Mouse (Mus musculus): Measurements from ENCODE around the gene Casq2. TPM values are rescaled to one million over a fixed set of nuclear protein-coding genes. Genes with fewer than 3 reads are reported as not detected.
A peak's percentile ranks its signal among the peaks of the same experiment; 100 is the strongest.

Casq2 gene
- polyA plus RNA-seq, 1 experiment = 482 TPM

GRCm38 (mm10) chr3:102143536-102143935 is 57.3 kb downstream of the Casq2 start:
- Histone ChIP-seq H3K27me3 (ENCODE audit: control insufficient read depth, insufficient read depth, insufficient read length) (no peaks in the 10 kb centered on the region), H3K4me2 (ENCODE audit: low read depth) (no peak overlapping the region), H3K79me2 (ENCODE audit: control insufficient read depth, insufficient read depth) (no peaks in the 10 kb centered on the region), H3K36me3 (ENCODE audit: control insufficient read depth, insufficient read depth) (no peaks in the 10 kb centered on the region), H3K4me3 (no peak overlapping the region), H3ac (ENCODE audit: control insufficient read depth, insufficient read length) (no peak overlapping the region)
- TF ChIP-seq SRF (IDR thresholded peaks at IDR 0.05; ENCODE audit: control insufficient read depth, insufficient read length, low read depth) (no peak), MAX (IDR thresholded peaks at IDR 0.05; ENCODE audit: low read depth) (no peak), MYOG (IDR thresholded peaks at IDR 0.05; ENCODE audit: control insufficient read depth in 1 of 3, insufficient read depth in 1 of 3, insufficient read length in 2 of 3, low read depth in 2 of 3) (no peak), POLR2A (IDR thresholded peaks at IDR 0.05; ENCODE audit: insufficient read length, low read depth) (no peak), POLR2AphosphoS2 (IDR thresholded peaks at IDR 0.05; ENCODE audit: insufficient read length, low read depth) (no peak), MYOD1 (IDR thresholded peaks at IDR 0.05; ENCODE audit: control insufficient read depth in 1 of 3, insufficient read length in 2 of 3, low read depth in 2 of 3) (no peak), E2F4 (IDR thresholded peaks at IDR 0.05; ENCODE audit: insufficient read depth) (no peak), USF1 (IDR thresholded peaks at IDR 0.05; ENCODE audit: low read depth) (no peak), TCF3 (IDR thresholded peaks at IDR 0.05; ENCODE audit: insufficient read length, low read depth) (no peak), CEBPB (IDR thresholded peaks at IDR 0.05; ENCODE audit: insufficient read depth, poor library complexity, severe bottlenecking) (no peak)

- Histone ChIP-seq H3K79me2 (ENCODE audit: control insufficient read depth, insufficient read depth) (no peaks in the 10 kb centered on the region), H3K4me3 (no peak overlapping the region), H3K36me3 (ENCODE audit: control insufficient read depth, insufficient read depth) (no peaks in the 10 kb centered on the region), H3K4me2 (ENCODE audit: low read depth) (no peak overlapping the region), H3K27me3 (ENCODE audit: control insufficient read depth, insufficient read depth, insufficient read length) (no peaks in the 10 kb centered on the region), H3ac (ENCODE audit: control insufficient read depth, insufficient read length) (no peak overlapping the region)
- TF ChIP-seq TCF12 (IDR thresholded peaks at IDR 0.05; ENCODE audit: insufficient read depth, poor library complexity, severe bottlenecking) (no peak), CEBPB (IDR thresholded peaks at IDR 0.05; ENCODE audit: insufficient read depth, poor library complexity, severe bottlenecking) (no peak), MYOG (IDR thresholded peaks at IDR 0.05; ENCODE audit: control insufficient read depth in 1 of 3, insufficient read depth in 1 of 3, insufficient read length in 2 of 3, low read depth in 2 of 3) (no peak), REST (IDR thresholded peaks at IDR 0.05; ENCODE audit: insufficient read depth, insufficient read length) (no peak), SRF (IDR thresholded peaks at IDR 0.05; ENCODE audit: control insufficient read depth, insufficient read length, low read depth) (no peak), POLR2A (IDR thresholded peaks at IDR 0.05; ENCODE audit: insufficient read length, low read depth) (no peak), E2F4 (IDR thresholded peaks at IDR 0.05; ENCODE audit: insufficient read depth) (no peak), MAX (IDR thresholded peaks at IDR 0.05; ENCODE audit: low read depth) (no peak), MYOD1 (IDR thresholded peaks at IDR 0.05; ENCODE audit: control insufficient read depth in 1 of 3, insufficient read length in 2 of 3, low read depth in 2 of 3) (no peak), TCF3 (IDR thresholded peaks at IDR 0.05; ENCODE audit: insufficient read length, low read depth) (no peak), POLR2AphosphoS2 (IDR thresholded peaks at IDR 0.05; ENCODE audit: insufficient read length, low read depth) (no peak), USF1 (IDR thresholded peaks at IDR 0.05; ENCODE audit: low read depth) (no peak)
These were observed 58.2 kb downstream of the Casq2 start for GRCm38 (mm10) chr3:102144401-102144800.

DNA sequence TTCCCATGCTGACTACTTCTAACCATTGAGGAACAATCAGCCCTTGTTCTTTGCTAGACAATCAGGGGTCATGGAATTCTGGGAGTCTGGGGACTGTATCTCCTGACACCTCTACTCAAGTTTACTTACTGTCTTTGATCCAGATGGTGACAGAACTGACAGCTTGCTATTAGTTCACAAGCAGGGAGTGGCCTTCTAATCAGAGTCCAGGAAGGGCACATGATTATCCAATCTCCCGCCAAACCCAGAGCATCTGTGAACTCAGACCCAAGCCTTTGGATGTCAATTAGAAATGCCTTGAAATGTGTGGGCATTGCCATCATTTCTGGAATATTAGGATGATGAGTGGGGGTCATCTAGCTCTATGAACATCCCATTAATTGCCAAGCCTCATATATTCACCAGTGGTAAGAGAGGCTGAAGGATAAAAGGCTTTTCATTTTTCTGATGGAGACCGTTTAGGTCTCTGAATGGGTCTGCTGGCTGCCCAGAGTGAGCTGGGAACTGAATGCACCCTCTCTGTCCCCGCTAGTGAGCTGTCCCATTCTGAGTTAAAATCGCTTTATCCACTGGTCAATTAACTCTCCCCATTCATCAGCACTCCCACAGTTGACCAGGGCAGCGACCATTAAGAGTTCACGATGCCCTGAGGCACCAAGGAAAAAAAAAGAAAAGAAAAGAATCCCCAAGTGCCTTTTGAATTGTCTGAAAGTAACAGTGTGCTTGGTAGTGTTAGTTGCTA is 59.6 kb downstream of the Casq2 start:
- Histone ChIP-seq H3ac (ENCODE audit: control insufficient read depth, insufficient read length) (no peak overlapping the region), H3K4me2 (ENCODE audit: low read depth) (no peak overlapping the region), H3K4me3 (no peak overlapping the region), H3K27me3 (ENCODE audit: control insufficient read depth, insufficient read depth, insufficient read length) (no peaks in the 10 kb centered on the region), H3K79me2 (ENCODE audit: control insufficient read depth, insufficient read depth) (no peaks in the 10 kb centered on the region), H3K36me3 (ENCODE audit: control insufficient read depth, insufficient read depth) (no peaks in the 10 kb centered on the region)
- TF ChIP-seq E2F4 (IDR thresholded peaks at IDR 0.05; ENCODE audit: insufficient read depth) (no peak), TCF12 (IDR thresholded peaks at IDR 0.05; ENCODE audit: insufficient read depth, poor library complexity, severe bottlenecking) (no peak), MYOG (IDR thresholded peaks at IDR 0.05; ENCODE audit: control insufficient read depth in 1 of 3, insufficient read depth in 1 of 3, insufficient read length in 2 of 3, low read depth in 2 of 3) (no peak)

- Histone ChIP-seq H3ac (ENCODE audit: control insufficient read depth, insufficient read length) (no peak overlapping the region), H3K4me2 (ENCODE audit: low read depth) (no peak overlapping the region), H3K4me3 (no peak overlapping the region), H3K79me2 (ENCODE audit: control insufficient read depth, insufficient read depth) (no peaks in the 10 kb centered on the region), H3K27me3 (ENCODE audit: control insufficient read depth, insufficient read depth, insufficient read length) (no peaks in the 10 kb centered on the region), H3K36me3 (ENCODE audit: control insufficient read depth, insufficient read depth) (no peaks in the 10 kb centered on the region)
- TF ChIP-seq MYOD1 (IDR thresholded peaks at IDR 0.05; ENCODE audit: control insufficient read depth in 1 of 3, insufficient read length in 2 of 3, low read depth in 2 of 3) (no peak), POLR2AphosphoS2 (IDR thresholded peaks at IDR 0.05; ENCODE audit: insufficient read length, low read depth) (no peak), TCF3 (IDR thresholded peaks at IDR 0.05; ENCODE audit: insufficient read length, low read depth) (no peak), MYOG (IDR thresholded peaks at IDR 0.05; ENCODE audit: control insufficient read depth in 1 of 3, insufficient read depth in 1 of 3, insufficient read length in 2 of 3, low read depth in 2 of 3) (no peak), MAX (IDR thresholded peaks at IDR 0.05; ENCODE audit: low read depth) (no peak), TCF12 (IDR thresholded peaks at IDR 0.05; ENCODE audit: insufficient read depth, poor library complexity, severe bottlenecking) (no peak), CEBPB (IDR thresholded peaks at IDR 0.05; ENCODE audit: insufficient read depth, poor library complexity, severe bottlenecking) (no peak), POLR2A (IDR thresholded peaks at IDR 0.05; ENCODE audit: insufficient read length, low read depth) (no peak), E2F4 (IDR thresholded peaks at IDR 0.05; ENCODE audit: insufficient read depth) (no peak), USF1 (IDR thresholded peaks at IDR 0.05; ENCODE audit: low read depth) (no peak), SRF (IDR thresholded peaks at IDR 0.05; ENCODE audit: control insufficient read depth, insufficient read length, low read depth) (no peak)
These were observed 60.2 kb downstream of the Casq2 start for GRCm38 (mm10) chr3:102146428-102146827.

DNA sequence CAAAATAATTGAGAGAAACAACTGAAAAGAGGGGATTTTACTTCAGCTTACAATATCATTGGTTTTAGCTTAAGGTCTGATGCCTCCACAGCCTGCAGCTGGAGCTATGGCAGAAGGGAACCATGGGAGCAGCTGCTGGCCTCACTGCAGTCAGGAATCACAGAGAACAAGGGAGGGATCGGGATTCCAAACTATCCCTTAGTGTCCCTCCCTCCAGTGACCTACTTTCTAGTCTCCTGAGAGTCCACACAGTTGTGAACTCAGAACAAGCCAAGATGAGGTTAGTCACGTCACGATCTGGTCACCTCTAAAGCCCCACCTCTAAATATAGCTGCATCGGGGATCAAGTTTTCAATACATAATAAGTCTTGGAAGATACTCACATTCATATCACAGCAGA is 61.0 kb downstream of the Casq2 start:
- H3ac ChIP-seq (ENCODE audit: control insufficient read depth, insufficient read length) = no peak overlapping the region
- H3K27me3 ChIP-seq (ENCODE audit: control insufficient read depth, insufficient read depth, insufficient read length) = no peaks in the 10 kb centered on the region
- no peak overlapping the region for H3K4me3 ChIP-seq
- no peak overlapping the region for H3K4me2 ChIP-seq (ENCODE audit: low read depth)
- no peaks in the 10 kb centered on the region for H3K79me2 ChIP-seq (ENCODE audit: control insufficient read depth, insufficient read depth)
- TF ChIP-seq POLR2AphosphoS2 (IDR thresholded peaks at IDR 0.05; ENCODE audit: insufficient read length, low read depth) (peak; percentile 46), SRF (IDR thresholded peaks at IDR 0.05; ENCODE audit: control insufficient read depth, insufficient read length, low read depth) (no peak), MYOD1 (IDR thresholded peaks at IDR 0.05; ENCODE audit: control insufficient read depth in 1 of 3, insufficient read length in 2 of 3, low read depth in 2 of 3) (no peak)
- no peaks in the 10 kb centered on the region for H3K36me3 ChIP-seq (ENCODE audit: control insufficient read depth, insufficient read depth)

Measured in myocyte (in vitro differentiated cells).